In genomic region chr15:63061891-63062290, GRCm38 (mm10) we compare ENCODE assay signal across 23 mouse cellular contexts.
DNase-seq lines count a peak whose midpoint lies in the region; ATAC-seq and TF ChIP-seq lines count a peak whose summit lies in the region.
"Had no signal": no experiment of that assay in that cellular context is flagged by ENCODE, and none has a peak within 500 bp of the region (broad histone marks: within the 10 kb centered on the region; RNA-seq: fewer than 3 reads in every experiment).

No protein-coding gene starts in this region.

- TF ChIP-seq POLR2A in embryonic fibroblast, embryonic 13.5 days (IDR thresholded peaks at IDR 0.05; ENCODE audit: low read depth, low read length), result no peak

- H3K4me1 ChIP-seq in embryonic fibroblast, embryonic 13.5 days (ENCODE audit: control insufficient read depth, insufficient read depth, low read length), result peaks cover 7% of the 10 kb centered on the region; the same call in 1 of the 2 replicates
- H3K4me1 ChIP-seq in neural tube, embryonic 15.5 days, result no peaks in the 10 kb centered on the region
- H3K4me1 ChIP-seq: embryonic facial prominence, embryonic 10.5 days; embryonic facial prominence, embryonic 12.5 days; forebrain, embryonic 10.5 days; forebrain, embryonic 12.5 days had no signal

- intact Hi-C loops in gastrocnemius, adult 2 months (cut with DNase I), result loop anchor here (5.0 kb wide), 1 partner anchor 55 kb away; no protein-coding TSS in a partner anchor

- peak; percentile 55 for DNase-seq in gastrocnemius, adult 2 months
- DNase-seq in gastrocnemius, postnatal 10 days, result peak; percentile 13
- DNase-seq in gastrocnemius, postnatal 25 days, result peak; percentile 19
- no peak for DNase-seq in left cerebral cortex, adult 18-20 months (ENCODE audit: low spot score in 2 of 2)
- DNase-seq in ovary, adult 18-20 months (ENCODE audit: low spot score), result no peak
- no peak for DNase-seq in heart, adult 9 months (ENCODE audit: low spot score in 2 of 2)
- DNase-seq: adrenal gland, adult 2 months; adrenal gland, postnatal 10 days; adrenal gland, postnatal 25 days; cerebellum, adult 11 months; cerebellum, adult 18-20 months; cerebellum, adult 8-10 months; cerebellum, adult 9-11 months; cerebellum, postnatal 25 days had no signal

- no peak overlapping the region for H3K9ac ChIP-seq in neural tube, embryonic 15.5 days (replicated peaks)
- H3K9ac ChIP-seq: embryonic facial prominence, embryonic 12.5 days; forebrain, embryonic 12.5 days had no signal

- H3K27me3 ChIP-seq in neural tube, embryonic 15.5 days (replicated peaks), result no peaks in the 10 kb centered on the region
- H3K27me3 ChIP-seq: embryonic facial prominence, embryonic 12.5 days; forebrain, embryonic 12.5 days had no signal

- no peak overlapping the region for H3K4me2 ChIP-seq in neural tube, embryonic 15.5 days
- H3K4me2 ChIP-seq: embryonic facial prominence, embryonic 12.5 days; forebrain, embryonic 12.5 days had no signal

- H3K36me3 ChIP-seq in neural tube, embryonic 15.5 days, result no peaks in the 10 kb centered on the region
- H3K36me3 ChIP-seq: embryonic facial prominence, embryonic 10.5 days; embryonic facial prominence, embryonic 12.5 days; forebrain, embryonic 10.5 days; forebrain, embryonic 12.5 days had no signal

- no peak for ATAC-seq in neural tube, embryonic 15.5 days (ENCODE audit: low FRiP score)
- ATAC-seq: forebrain, embryonic 14.5 days; forebrain, embryonic 16.5 days had no signal

- peak overlapping the region; percentile 11; the same call in 1 of the 2 replicates for H3K27ac ChIP-seq in embryonic fibroblast, embryonic 13.5 days (ENCODE audit: insufficient read depth, low read length)
- H3K27ac ChIP-seq in gastrocnemius, adult 2 months, result peak overlapping the region; percentile 70
- no peak overlapping the region for H3K27ac ChIP-seq in neural tube, embryonic 15.5 days (replicated peaks)
- H3K27ac ChIP-seq: embryonic facial prominence, embryonic 10.5 days; embryonic facial prominence, embryonic 12.5 days; forebrain, embryonic 10.5 days; forebrain, embryonic 12.5 days had no signal

- no peaks in the 10 kb centered on the region for H3K9me3 ChIP-seq in neural tube, embryonic 15.5 days (replicated peaks)
- H3K9me3 ChIP-seq: embryonic facial prominence, embryonic 10.5 days; embryonic facial prominence, embryonic 12.5 days; forebrain, embryonic 10.5 days; forebrain, embryonic 12.5 days had no signal

- WGBS in neural tube, embryonic 15.5 days, result 81% methylated on average over 3 of the region's 3 CpGs

- TF ChIP-seq CTCF in embryonic fibroblast, embryonic 13.5 days (IDR thresholded peaks at IDR 0.05; ENCODE audit: borderline replicate concordance, insufficient read depth, low read length), result no peak
- TF ChIP-seq CTCF in gastrocnemius, adult 2 months (IDR thresholded peaks at IDR 0.05), result no peak

- H3K4me3 ChIP-seq in embryonic fibroblast, embryonic 13.5 days (ENCODE audit: insufficient read depth, low read length), result no peak overlapping the region
- H3K4me3 ChIP-seq in gastrocnemius, adult 2 months, result no peak overlapping the region
- no peak overlapping the region for H3K4me3 ChIP-seq in neural tube, embryonic 15.5 days (replicated peaks)
- H3K4me3 ChIP-seq: embryonic facial prominence, embryonic 10.5 days; embryonic facial prominence, embryonic 12.5 days; erythroblast, embryonic 14.5 days; forebrain, embryonic 10.5 days; forebrain, embryonic 12.5 days had no signal

Comparison
In these comparisons a context has a peak if more than half of its experiments do, and no peak if none do; other contexts are left out.
1. DNase-seq: peak in gastrocnemius, adult 2 months (single experiment), gastrocnemius, postnatal 10 days (single experiment) and gastrocnemius, postnatal 25 days (single experiment); none in left cerebral cortex, adult 18-20 months (0 of 2), ovary, adult 18-20 months (single experiment) and heart, adult 9 months (0 of 2).